Mouse (Mus musculus) layer of hippocampus, adult 9-11 months (tissue): ENCODE measurements at regions not wholly inside any gene's neighbourhood (a gene's known extent, or its start where the extent isn't known, plus 50 kb on each side); places are given as distances from the start of the nearest gene placed in this dataset.

Experiments
- DNase-seq: peaks from one replicate; pipeline ENCODE4 v3.0.0; 2022

GRCm38 (mm10) chr15:34775714-34776113 is 418.0 kb upstream of the 9430069I07Rik start:
- no peak for DNase-seq

GRCm38 (mm10) chr15:34751746-34752145 is 394.1 kb upstream of the 9430069I07Rik start:
- DNase-seq: no peak

DNA sequence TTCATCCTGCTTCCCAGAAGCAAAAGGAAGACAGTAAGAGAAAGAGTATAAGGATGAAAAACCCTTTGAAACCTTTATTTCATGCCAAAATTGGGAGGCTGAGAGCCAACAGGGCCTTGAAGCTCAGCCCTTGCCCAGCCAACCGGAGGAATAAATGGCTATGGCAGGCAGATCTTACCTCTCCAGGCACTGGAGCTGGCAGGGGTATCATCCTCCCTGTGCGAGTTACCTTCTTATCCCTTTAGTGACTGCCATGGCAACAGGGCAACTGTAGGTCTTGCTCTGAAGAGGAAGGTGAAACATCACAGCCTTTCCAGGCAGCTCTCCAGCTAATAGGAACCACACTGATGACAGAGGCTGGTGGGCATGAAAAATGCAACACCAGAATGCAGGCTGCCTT is 393.3 kb upstream of the 9430069I07Rik start:
- DNase-seq: no peak

DNA sequence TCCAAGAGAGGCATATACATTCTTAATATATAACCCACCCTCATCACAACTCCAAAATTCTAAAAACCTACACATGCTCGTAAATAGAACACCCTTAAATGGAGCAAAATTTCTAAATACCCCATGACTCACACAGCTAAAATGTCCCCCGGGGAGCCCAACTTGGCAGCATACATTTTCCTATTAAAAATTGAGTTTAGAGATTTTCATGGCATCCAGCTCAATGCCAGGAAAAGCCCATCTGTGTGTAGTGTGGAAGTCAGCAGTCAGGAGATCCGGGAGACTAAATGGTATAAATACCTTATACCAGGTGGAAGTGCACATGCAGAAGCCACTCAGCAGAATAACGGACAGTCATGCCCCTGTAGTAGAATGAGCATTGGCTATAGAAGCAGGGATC is 389.4 kb upstream of the 9430069I07Rik start:
- peak; percentile 16 for DNase-seq

DNA sequence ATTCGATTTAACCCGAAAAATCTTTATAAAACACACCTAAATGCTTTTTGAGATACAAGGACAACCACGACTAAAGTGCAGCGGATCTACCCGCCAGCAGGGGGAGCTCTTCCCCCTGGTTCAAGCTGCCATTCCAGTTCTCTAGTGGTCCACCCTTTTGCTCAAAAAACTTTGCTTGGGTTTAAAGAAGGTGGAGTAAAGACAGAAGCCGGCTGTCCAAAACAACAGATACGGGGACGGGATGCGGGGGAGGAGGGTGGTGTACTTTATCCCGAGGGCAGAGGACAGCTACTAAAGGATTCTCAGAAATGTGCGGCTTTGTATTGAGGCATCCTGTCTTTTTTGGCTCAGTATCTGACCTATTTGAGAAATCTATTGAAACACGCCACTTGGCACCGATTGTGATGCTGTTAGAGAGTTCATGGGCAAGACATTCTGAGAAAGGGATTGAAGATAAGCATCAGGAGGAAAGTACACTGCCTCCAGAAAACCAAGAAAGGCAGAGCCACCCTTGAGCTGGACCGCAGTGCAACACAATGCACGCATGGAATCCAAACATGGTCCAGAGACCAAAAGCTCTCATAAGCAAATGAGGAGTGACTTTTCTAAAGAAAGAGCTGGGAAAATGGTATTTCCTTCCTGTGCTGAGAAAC is 385.6 kb upstream of the 9430069I07Rik start:
- peak; percentile 35 for DNase-seq

DNA sequence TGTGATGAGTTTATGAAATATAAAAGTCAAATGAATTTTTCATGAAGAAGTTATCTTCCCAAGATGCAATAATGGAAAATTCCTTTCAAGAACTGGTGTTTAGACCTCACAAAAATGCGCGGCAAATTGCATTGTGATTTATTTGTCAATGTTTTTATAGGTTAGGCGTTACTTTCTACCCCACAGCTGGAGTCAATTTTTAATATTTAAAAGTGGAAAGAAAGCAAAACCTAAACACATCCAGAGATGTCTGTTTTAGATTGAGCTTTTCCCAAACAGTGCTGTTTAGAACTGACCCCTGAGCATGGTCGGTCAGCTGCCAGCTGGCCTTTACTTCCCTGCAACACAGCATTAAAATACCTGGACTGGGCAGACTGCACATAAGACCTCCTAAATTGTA is 383.8 kb upstream of the 9430069I07Rik start:
- DNase-seq: no peak
